Mouse (Mus musculus) heart, embryonic 10.5 days (tissue): Measurements from ENCODE around the gene Apobec2. TPM values are rescaled to one million over a fixed set of nuclear protein-coding genes. Genes with fewer than 3 reads are reported as not detected.
A peak's percentile ranks its signal among the peaks of the same experiment; 100 is the strongest.
"Not testable (repeated sequence)": the region's sequence is repeated elsewhere in the genome, so short reads cannot be mapped to it uniquely, and the experiment has no call there.

ENCODE experiments used
- DNase-seq: peaks from one replicate; pipeline ENCODE4 v3.0.0-alpha.2; 2017; ENCODE audit warnings: low spot score
- H3K27ac ChIP-seq: fragments of 300-500 bp; sonication (generic); 2 replicates; pipeline ENCODE4 v1.5.1; 2016; ENCODE audit warnings: mild to moderate bottlenecking
- H3K27me3 ChIP-seq: fragments of 300-500 bp; sonication (generic); 2 replicates; pipeline ENCODE4 v1.6.1; 2016; ENCODE audit warnings: mild to moderate bottlenecking; ENCODE audit not compliant: poor library complexity, insufficient read depth, severe bottlenecking
- H3K36me3 ChIP-seq: fragments of 300-500 bp; sonication (generic); 2 replicates; pipeline ENCODE4 v1.6.1; 2016; ENCODE audit warnings: mild to moderate bottlenecking, moderate library complexity
- H3K4me1 ChIP-seq: fragments of 300-500 bp; sonication (generic); 2 replicates; pipeline ENCODE4 v1.6.1; 2016; ENCODE audit warnings: mild to moderate bottlenecking
- H3K4me3 ChIP-seq: fragments of 300-500 bp; sonication (generic); 2 replicates; pipeline ENCODE4 v1.5.1; 2016; ENCODE audit warnings: mild to moderate bottlenecking, moderate library complexity
- H3K9me3 ChIP-seq: fragments of 300-500 bp; sonication (generic); 2 replicates; pipeline ENCODE4 v1.6.1; 2016; ENCODE audit warnings: mild to moderate bottlenecking, moderate library complexity
- WGBS: fragments of 180-500 bp; shearing (Covaris S2); methylation state at CpG from one replicate; pipeline ENCODE4 v1.1.7; 2016; 5-methylcytosine and 5-hydroxymethylcytosine counted together
- polyA plus RNA-seq: library from polyadenylated mRNA; unstranded; fragments of >200 nt; fragmentation: Nextera tagmentation; extraction: Ambion mirVana; gene quantifications from 2 replicates; pipeline ENCODE4 v1.2.1, GENCODE M21; 2016

Gene Apobec2
- polyA plus RNA-seq = 142 and 213 TPM in 2 replicates

DNA sequence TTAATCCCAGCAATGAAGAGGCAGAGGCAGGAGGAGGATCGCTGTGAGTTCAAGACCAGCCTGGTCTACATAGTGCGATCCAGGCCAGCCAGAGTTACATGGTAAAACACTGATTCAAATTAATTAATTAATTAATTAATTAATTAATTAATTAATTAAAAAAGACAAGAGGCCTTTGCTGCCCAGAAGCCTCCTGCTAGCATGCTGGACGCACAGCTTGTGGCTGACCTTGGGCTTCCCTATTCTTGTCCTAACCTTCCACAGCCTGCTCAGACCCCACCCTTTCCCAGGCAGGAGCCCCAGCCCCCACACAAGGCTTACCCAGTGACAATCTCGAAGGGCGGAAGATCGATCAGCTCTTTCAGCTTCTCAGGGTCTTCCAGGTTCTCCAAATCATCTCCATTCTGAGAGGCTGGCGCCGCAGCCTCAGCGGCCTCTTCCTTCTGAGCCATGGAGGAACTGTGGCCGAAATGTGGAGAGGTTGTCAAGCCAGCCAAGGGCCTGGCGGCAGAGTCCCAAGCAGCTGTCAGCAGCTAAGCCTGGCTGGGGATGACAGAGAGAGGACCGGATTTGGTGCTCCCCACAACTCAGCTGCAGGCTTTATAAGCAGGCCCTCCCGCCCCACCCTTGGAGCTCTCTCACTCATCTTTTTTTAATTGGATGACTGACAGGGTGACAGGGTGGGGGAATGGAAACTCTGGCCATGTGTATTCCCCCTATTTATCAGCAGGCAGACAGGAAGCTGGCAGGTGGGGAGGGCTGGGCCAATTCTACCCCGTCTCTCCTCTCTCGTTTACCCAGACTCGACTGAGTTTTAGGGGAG lies at the start of gene Apobec2:
TSS of gene Apobec2 (minus strand) at position 773 of the 823 bp plus-strand sequence.
- Histone ChIP-seq H3K4me3 (peak within 1 kb of the TSS; percentile 62), H3K9me3 (no peaks in the 10 kb centered on the region), H3K27ac (peak within 1 kb of the TSS; percentile 90), H3K36me3 (no peaks in the 10 kb centered on the region), H3K27me3 (no peaks in the 10 kb centered on the region), H3K4me1 (peaks cover 90% of the 10 kb centered on the region)
- 24% methylated on average over 16 of the region's 16 CpGs for WGBS
- peak; percentile 91 for DNase-seq

DNA sequence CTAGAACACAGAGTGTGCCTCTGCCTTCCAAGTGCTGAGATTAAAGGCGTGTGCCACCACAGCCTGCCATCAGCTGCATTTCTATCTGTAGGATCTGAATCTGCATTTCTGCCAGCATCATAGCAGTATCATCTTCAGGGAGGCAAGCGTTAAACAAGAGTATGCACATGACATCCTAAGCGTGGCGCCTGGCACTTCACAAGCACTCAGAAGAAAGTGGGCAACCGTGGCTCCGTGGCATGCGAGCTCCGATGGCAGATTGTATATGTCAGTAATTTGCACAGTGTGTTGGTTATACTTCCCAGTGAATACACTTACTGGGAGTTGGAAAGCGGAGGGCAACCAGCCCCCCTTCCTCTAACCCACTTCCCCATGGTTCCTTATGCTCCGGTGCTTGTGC lies 47.2 kb upstream of the Apobec2 start:
- Histone ChIP-seq H3K9me3 (no peaks in the 10 kb centered on the region), H3K4me3 (no peak overlapping the region), H3K27ac (no peak overlapping the region), H3K36me3 (no peaks in the 10 kb centered on the region), H3K4me1 (0 out of 2 replicates have a peak, but pooled peaks cover 3% of the 10 kb centered on the region), H3K27me3 (no peaks in the 10 kb centered on the region)
- WGBS = 85% methylated on average over 10 of the region's 10 CpGs
- no peak for DNase-seq

DNA sequence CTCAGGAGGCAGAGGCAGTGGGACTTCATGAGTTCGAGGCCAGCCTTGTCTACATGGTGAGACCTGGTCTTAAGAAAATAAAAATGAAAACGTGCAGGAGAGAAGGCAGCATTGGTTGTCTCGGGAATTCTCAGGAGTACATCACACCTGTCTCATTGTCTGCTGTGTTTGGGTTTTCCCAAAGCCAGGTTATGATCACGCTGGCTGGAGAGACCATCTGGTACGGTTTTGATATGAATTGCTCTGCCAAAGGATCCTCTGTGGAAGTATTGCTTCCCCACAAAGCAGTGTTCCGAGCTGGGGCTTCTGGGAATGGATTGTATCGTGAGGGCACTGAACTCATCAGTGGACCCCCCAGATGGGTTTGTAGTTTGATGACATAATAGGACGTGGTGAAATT lies 42.7 kb upstream of the Apobec2 start:
- no peak overlapping the region for H3K27ac ChIP-seq
- no peak overlapping the region for H3K4me3 ChIP-seq
- H3K4me1 ChIP-seq = no peaks in the 10 kb centered on the region
- H3K9me3 ChIP-seq = no peaks in the 10 kb centered on the region
- 81% methylated on average over 8 of the region's 8 CpGs for WGBS
- no peaks in the 10 kb centered on the region for H3K27me3 ChIP-seq
- H3K36me3 ChIP-seq = no peaks in the 10 kb centered on the region
- no peak for DNase-seq

DNA sequence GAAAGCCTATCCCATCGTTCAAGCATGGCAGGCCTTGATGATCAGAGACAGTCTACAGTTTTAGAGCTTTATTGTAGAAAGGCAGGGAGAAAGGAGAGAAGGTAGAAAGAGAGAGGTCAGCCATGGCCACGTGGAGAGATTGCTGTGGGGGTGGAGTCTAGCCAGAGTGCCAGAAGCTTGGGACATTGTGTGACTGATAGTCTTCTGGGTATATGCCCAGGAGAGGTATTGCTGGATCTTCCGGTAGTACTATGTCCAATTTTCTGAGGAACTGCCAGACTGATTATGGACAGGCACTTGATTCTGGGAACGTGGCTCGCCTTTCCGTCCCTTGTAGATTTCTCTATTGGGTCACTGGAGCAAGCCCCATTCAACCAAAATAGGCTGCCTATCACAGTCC lies 41.6 kb upstream of the Apobec2 start:
- H3K27me3 ChIP-seq = not testable (repeated sequence)
- 77% methylated on average over 6 of the region's 6 CpGs for WGBS

DNA sequence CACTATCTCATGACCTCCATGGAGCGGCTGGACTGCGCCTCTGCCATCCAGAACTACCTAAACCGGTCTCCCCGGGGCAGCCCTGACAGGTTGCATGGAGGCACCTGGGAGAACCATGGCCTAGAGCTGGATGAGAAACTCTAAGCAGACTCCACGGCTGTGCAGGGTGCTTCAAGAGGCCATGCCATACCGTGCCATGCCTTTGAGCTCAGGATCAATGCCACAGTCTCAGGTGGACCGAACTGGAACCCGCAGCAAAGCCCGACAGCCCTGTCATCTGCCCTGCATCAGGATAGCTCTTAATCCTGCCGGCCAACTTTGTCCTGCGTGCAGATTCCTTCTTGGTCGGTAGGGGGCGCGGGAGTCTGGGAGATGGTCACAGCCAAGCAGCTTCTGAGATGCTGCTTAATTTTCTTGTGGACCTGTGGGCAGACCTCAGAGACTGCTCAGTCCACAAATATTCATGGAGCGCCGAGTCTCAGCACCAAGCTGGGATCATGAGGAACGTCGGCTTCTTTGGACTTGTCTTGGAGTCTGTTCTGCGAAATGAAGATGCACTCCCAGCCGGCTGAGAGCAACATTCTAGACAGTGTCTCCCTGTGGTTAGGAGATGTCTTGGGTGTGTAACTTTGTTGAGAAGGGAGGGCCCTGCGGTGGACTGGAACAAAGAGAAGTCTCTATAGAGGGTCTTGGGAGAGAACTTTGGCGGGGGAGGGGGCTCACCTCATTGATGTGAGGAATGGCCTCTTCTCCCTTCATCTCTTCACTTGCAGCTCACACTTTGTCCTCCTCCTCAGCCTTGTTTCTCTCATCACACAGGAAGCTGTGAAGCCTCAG lies 34.9 kb upstream of the Apobec2 start:
- no peaks in the 10 kb centered on the region for H3K9me3 ChIP-seq
- WGBS = 5% methylated on average over 22 of the region's 22 CpGs
- H3K4me3 ChIP-seq = peak overlapping the region; percentile 50
- peaks cover 39% of the 10 kb centered on the region for H3K27me3 ChIP-seq
- H3K27ac ChIP-seq = peak overlapping the region; percentile 44; the same call in 1 of the 2 replicates
- peaks cover 7% of the 10 kb centered on the region; the same call in 1 of the 2 replicates for H3K4me1 ChIP-seq
- DNase-seq = peak; percentile 90
- no peaks in the 10 kb centered on the region for H3K36me3 ChIP-seq

More for the DNA sequence above, 41.6 kb upstream of the Apobec2 start:
- H3K4me1 ChIP-seq, H3K27ac ChIP-seq, H3K4me3 ChIP-seq, H3K9me3 ChIP-seq, H3K36me3 ChIP-seq, DNase-seq: not testable (repeated sequence)

DNA sequence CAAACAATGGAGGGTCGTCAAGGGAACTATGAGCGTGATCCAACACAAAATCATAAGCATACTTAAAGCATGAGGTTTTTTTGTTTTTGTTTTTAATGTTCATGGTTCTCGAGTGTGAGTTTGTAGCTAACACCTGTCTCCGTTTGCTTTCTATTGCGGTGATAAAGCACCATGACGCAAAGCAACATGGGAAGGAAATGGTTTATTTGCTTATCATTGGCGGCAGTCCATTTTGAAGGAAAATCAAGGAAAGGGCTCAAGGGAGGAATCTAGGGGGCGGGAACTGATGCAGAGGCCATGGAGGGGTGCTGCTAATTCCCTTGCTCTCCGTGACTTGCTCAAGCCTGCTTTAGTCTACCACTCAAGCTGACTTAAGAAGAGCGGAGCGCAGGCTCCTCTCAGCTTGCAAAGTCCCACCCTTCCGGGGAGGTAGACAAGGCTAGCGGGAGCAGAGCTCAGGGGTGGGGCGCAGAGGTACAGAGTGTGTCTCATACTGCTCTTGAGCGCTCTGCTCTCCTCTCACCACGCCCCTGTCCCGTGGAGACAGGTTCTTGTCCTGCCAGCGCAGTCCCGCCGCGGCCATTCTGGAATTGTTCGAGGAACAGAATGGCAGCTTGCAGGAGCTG lies 34.2 kb upstream of the Apobec2 start:
- DNase-seq = no peak
- no peaks in the 10 kb centered on the region for H3K9me3 ChIP-seq
- peak overlapping the region; percentile 44; the same call in 1 of the 2 replicates for H3K27ac ChIP-seq
- H3K27me3 ChIP-seq = peaks cover 43% of the 10 kb centered on the region
- peak overlapping the region; percentile 50 for H3K4me3 ChIP-seq
- H3K36me3 ChIP-seq = no peaks in the 10 kb centered on the region
- peaks cover 7% of the 10 kb centered on the region; the same call in 1 of the 2 replicates for H3K4me1 ChIP-seq
- WGBS = 24% methylated on average over 22 of the region's 22 CpGs

DNA sequence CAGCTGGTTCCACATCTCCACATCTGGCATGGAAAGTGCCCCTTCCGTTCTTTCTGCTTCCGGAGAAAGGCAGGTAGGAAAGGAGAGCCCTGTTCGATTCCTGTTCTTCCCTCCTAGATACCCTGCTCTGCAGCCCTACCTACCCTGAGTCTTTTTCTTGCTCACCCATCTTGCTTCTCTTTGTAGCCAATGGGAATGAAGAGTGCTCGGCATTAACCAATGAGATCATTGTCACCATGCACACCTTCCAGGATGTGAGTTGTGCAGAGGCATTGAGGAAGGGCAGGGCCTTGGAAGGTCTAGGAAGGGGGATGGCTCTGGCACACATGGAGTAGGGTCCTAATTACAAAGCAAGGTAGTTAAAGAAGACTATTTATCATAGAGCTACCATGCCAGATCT lies 30.7 kb upstream of the Apobec2 start:
- Histone ChIP-seq H3K9me3 (no peaks in the 10 kb centered on the region), H3K27ac (no peak overlapping the region), H3K27me3 (peaks cover 37% of the 10 kb centered on the region), H3K36me3 (no peaks in the 10 kb centered on the region), H3K4me1 (peaks cover 7% of the 10 kb centered on the region; the same call in 1 of the 2 replicates), H3K4me3 (no peak overlapping the region)
- no peak for DNase-seq
- WGBS = 92% methylated on average over 4 of the region's 4 CpGs

DNA sequence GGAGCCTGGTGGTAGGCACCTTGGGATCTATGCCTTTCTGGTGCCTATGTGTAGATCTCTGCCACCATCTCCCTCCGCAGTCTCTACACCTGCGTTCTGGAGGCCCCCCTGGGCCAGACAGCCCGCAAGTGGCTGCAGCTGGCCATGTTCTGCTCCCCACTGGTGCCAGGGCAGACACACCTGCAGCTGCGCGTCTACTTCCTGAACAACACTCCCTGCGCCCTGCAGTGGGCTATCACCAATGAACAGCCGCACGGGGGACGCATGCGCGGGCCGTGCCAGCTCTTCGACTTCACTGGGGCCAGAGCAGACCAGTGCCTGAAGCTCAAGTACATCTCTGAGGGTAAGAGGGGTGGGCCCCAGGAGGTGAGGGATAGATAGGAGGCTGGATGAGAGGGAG lies 29.4 kb upstream of the Apobec2 start:
- 94% methylated on average over 13 of the region's 13 CpGs for WGBS

DNA sequence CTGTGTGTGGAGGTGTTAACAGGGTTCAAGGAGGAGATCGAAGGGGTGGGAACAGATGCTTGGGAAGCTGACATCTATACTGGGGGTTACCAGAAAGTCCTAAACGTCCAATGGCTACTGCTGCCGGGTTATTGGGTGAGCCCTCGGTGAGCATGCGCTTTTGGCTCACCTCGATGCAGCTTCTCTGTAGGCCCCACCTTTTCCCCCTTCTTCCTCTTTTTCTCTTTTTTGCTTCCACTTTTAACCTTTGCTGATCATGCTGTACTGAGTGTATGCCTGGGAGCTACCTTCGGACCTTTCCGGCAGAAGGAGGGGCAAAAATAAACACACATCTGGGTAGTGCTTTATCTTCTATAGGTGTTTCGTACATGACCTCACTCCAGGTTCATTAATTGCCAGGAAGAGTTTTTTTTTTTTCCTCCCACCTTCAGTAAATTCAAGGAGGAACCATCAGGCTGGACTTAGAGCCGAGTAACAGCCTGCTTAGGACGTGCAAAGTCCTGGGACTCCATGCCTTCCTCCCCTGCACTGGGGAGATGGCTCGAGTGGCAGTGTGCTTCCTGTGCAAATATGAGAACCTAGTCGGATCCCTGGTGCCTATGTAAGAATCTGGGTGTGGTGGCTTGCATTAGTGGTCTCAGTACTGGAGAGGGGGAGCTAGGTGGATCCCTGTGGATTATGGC lies 25.4 kb upstream of the Apobec2 start:
- DNase-seq = no peak
- no peak overlapping the region for H3K27ac ChIP-seq
- no peaks in the 10 kb centered on the region for H3K36me3 ChIP-seq
- 73% methylated on average over 13 of the region's 13 CpGs for WGBS
- no peaks in the 10 kb centered on the region for H3K9me3 ChIP-seq
- no peak overlapping the region for H3K4me3 ChIP-seq
- peaks cover 20% of the 10 kb centered on the region for H3K4me1 ChIP-seq
- H3K27me3 ChIP-seq = peaks cover 8% of the 10 kb centered on the region

More for the DNA sequence above, 29.4 kb upstream of the Apobec2 start:
- Histone ChIP-seq H3K9me3 (no peaks in the 10 kb centered on the region), H3K27me3 (peaks cover 30% of the 10 kb centered on the region), H3K36me3 (no peaks in the 10 kb centered on the region), H3K4me3 (no peak overlapping the region), H3K27ac (no peak overlapping the region), H3K4me1 (peaks cover 9% of the 10 kb centered on the region)
- no peak for DNase-seq

DNA sequence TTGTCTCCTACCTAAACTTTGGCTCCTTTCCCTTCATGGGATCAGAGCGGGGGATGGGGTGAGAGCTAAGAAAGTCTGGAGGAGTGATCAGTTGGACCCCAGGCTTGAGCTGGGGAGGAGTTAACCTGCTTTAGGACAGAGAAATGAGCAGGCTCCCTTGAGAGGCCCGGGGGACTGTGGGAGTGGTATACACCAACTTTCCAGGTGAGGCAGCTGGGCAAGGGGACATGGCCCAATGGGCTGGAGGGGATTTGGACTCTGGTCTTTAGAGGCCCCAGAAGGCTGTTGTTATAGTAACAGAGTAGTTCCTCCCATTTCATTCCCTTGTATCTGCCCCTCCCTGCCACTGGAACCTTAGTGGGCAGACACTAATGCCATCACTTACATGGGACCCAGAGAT lies 23.2 kb upstream of the Apobec2 start:
- H3K4me3 ChIP-seq = no peak overlapping the region
- peaks cover 26% of the 10 kb centered on the region for H3K4me1 ChIP-seq
- 89% methylated on average over 2 of the region's 2 CpGs for WGBS
- H3K36me3 ChIP-seq = no peaks in the 10 kb centered on the region
- no peak overlapping the region for H3K27ac ChIP-seq
- peaks cover 7% of the 10 kb centered on the region; the same call in 1 of the 2 replicates for H3K27me3 ChIP-seq
- DNase-seq = no peak
- H3K9me3 ChIP-seq = no peaks in the 10 kb centered on the region

DNA sequence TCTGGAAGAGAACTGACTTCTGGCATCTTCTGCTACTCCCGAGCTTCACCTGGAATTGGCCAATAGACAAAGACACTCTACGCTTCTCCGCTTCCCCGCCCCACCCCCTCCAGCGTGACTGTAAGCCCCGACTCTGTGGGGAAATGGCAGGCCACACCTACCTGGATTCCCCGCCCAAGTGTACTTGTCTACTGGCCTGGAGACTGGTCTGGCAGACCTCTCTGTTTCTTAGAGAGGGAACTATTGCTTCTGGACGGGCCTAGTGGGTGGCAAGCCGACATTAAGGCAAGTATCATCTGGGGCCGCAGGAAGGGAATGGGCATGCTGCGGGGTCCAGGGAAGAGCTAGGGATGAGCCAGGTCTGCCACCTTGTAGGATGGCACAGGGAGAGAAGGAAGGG lies 22.0 kb upstream of the Apobec2 start, which contains the start of gene Unc5cl:
TSS of gene Unc5cl (plus strand) at position 214 of the 400 bp plus-strand sequence.
- DNase-seq = no peak
- 54% methylated on average over 11 of the region's 11 CpGs for WGBS
- Histone ChIP-seq H3K9me3 (no peaks in the 10 kb centered on the region), H3K4me1 (peaks cover 26% of the 10 kb centered on the region), H3K27ac (no peak within 1 kb of the TSS), H3K27me3 (peaks cover 10% of the 10 kb centered on the region; the same call in 1 of the 2 replicates), H3K4me3 (peak within 1 kb of the TSS; percentile 34; the same call in 1 of the 2 replicates), H3K36me3 (no peaks in the 10 kb centered on the region)

DNA sequence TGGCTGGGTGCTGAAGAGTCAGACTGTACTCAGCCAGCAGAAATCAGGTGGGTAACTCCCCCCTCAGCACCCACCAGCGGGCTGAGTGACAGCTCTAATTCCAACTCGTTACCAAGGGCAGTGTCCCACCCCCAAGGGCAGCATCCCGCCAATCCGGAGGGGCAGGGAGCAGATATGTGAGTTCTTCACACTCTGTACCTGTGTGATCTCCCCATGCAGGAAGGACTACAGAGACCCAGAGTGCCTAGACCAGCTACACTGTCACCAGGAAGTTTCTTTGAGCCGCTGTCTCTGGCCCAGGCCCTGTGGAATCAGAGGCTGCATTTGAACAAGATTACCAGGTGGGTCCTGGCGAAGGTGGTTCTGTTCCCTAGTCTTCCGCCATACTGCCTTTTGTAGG lies 21.5 kb upstream of the Apobec2 start:
- 0 out of 2 replicates have a peak, but pooled peaks cover 10% of the 10 kb centered on the region for H3K27me3 ChIP-seq
- no peak for DNase-seq
- peaks cover 26% of the 10 kb centered on the region for H3K4me1 ChIP-seq
- H3K27ac ChIP-seq = no peak overlapping the region
- H3K36me3 ChIP-seq = no peaks in the 10 kb centered on the region
- 40% methylated on average over 7 of the region's 7 CpGs for WGBS
- no peaks in the 10 kb centered on the region for H3K9me3 ChIP-seq
- H3K4me3 ChIP-seq = peak overlapping the region; percentile 34; the same call in 1 of the 2 replicates
